Mouse (Mus musculus) heart, adult 2 months (tissue): ENCODE data around the gene Ptpn11. TPM values are rescaled to one million over a fixed set of nuclear protein-coding genes. Genes with fewer than 3 reads are reported as not detected.

Source experiments
- DNase-seq, 2 experiments: peaks; one replicate each; pipeline ENCODE4 v3.0.0; 2021
- H3K27ac ChIP-seq: fragments of 200-600 bp; 2 replicates; pipeline ENCODE4 v1.8.1; 2022
- H3K27me3 ChIP-seq: fragments of 200-500 bp; 2 replicates; pipeline ENCODE4 v1.6.1; 2012; ENCODE audit warnings: mild to moderate bottlenecking, low read length, inconsistent platforms, mixed read lengths; ENCODE audit not compliant: control insufficient read depth, insufficient read depth
- H3K36me3 ChIP-seq: fragments of 200-500 bp; 2 replicates; pipeline ENCODE4 v1.6.1; 2012; ENCODE audit warnings: low read length, inconsistent platforms; ENCODE audit not compliant: control insufficient read depth, insufficient read depth
- H3K4me1 ChIP-seq: fragments of 200-500 bp; 2 replicates; pipeline ENCODE4 v1.6.1; 2011; ENCODE audit warnings: low read length; ENCODE audit not compliant: control insufficient read depth, insufficient read depth
- H3K4me3 ChIP-seq: fragments of 200-600 bp; 2 replicates; pipeline ENCODE4 v1.8.1; 2022
- H3K79me2 ChIP-seq: fragments of 200-500 bp; replicated peaks from 2 replicates; pipeline ENCODE4 v1.6.1; 2012; ENCODE audit warnings: mild to moderate bottlenecking, inconsistent platforms, low read length, moderate library complexity, mixed read lengths; ENCODE audit not compliant: control insufficient read depth, insufficient read depth
- H3K9ac ChIP-seq: fragments of 200-500 bp; 2 replicates; pipeline ENCODE4 v1.6.1; 2012; ENCODE audit warnings: low read depth, mild to moderate bottlenecking, control low read depth, inconsistent platforms, low read length, mixed read lengths
- CTCF ChIP-seq: fragments of 200-600 bp; IDR thresholded peaks from 2 replicates; pipeline ENCODE4 v1.8.1; 2022; ENCODE audit warnings: antibody characterized with exemption, mild to moderate bottlenecking, moderate library complexity
- EP300 ChIP-seq: fragments of 200-500 bp; IDR thresholded peaks from 2 replicates; pipeline ENCODE4 v1.6.1; 2011; ENCODE audit warnings: low read depth, low read length, control low read depth; ENCODE audit not compliant: insufficient read depth
- POLR2A ChIP-seq: fragments of 200-500 bp; IDR thresholded peaks from 2 replicates; pipeline ENCODE4 v1.6.1; 2011; ENCODE audit warnings: mild to moderate bottlenecking, low read depth, low read length, control low read depth; ENCODE audit not compliant: insufficient read depth
- WGBS: fragments of 180-500 bp; shearing (Covaris S2); methylation state at CpG from one replicate; pipeline ENCODE4 v1.1.7; 2018; 5-methylcytosine and 5-hydroxymethylcytosine counted together
- intact Hi-C: fragments of 180-260 bp; cut with DNase I; formaldehyde crosslinking; loops from one replicate; pipeline ENCODE4 v1.15.1; 2025
- long read RNA-seq: library from polyadenylated mRNA; stranded (forward); transcript quantifications from one replicate; pipeline ENCODE4 v2.0.0, GENCODE M21; 2021
- polyA plus RNA-seq: library from polyadenylated mRNA; depleted of rRNA; stranded (reverse); fragments of >200 nt; gene quantifications from 2 replicates; pipeline ENCODE4 v1.2.3, GENCODE M21; 2012; rRNA removed
- total RNA-seq, 2 experiments: library from RNA; stranded (reverse); gene quantifications; 2 replicates each; pipeline ENCODE4 v1.2.3; 2021

Ptpn11 gene
- total RNA-seq = 100 to 1,000 TPM; 159 to 205 TPM
- polyA plus RNA-seq = 50.7 and 91.1 TPM in 2 replicates
- long read RNA-seq, full-length matches to known transcripts = 8 of 26 reads
- long read RNA-seq, partial matches to known transcripts = 3 of 26 reads
- long read RNA-seq, other reads (novel, unspliced or antisense) = 15 of 26 reads

- peak within 1 kb of the TSS; percentile 96 for H3K4me3 ChIP-seq
- H3K9ac ChIP-seq = peak within 1 kb of the TSS; percentile 97
- H3K4me1 ChIP-seq = peaks cover 12% of the 10 kb centered on the region
- WGBS = under 1% methylated on average over 91 of the region's 98 CpGs
- peak within 1 kb of the TSS; percentile 97 for H3K27ac ChIP-seq
- peaks cover 4% of the 10 kb centered on the region for H3K79me2 ChIP-seq
- no peaks in the 10 kb centered on the region for H3K27me3 ChIP-seq
- peak; percentile 89 to 91 for DNase-seq
- H3K36me3 ChIP-seq = peaks cover 2% of the 10 kb centered on the region
- TF ChIP-seq POLR2A = peak; percentile 93
- no peak for TF ChIP-seq EP300
- 0 out of 2 replicates have a peak, but pooled peaks have one; percentile 15 for TF ChIP-seq CTCF
- intact Hi-C loops = loop anchor here (2.0 kb wide), 1 partner anchor 14 kb away; the partner anchor contains the start of gene Rpl6
Measured at GRCm38 (mm10) chr5:121190836-121191583, at the start of gene Ptpn11. Gene Ptpn11, minus strand, starts transcription at chr5:121191397.

- H3K4me3 ChIP-seq = no peak overlapping the region
- no peaks in the 10 kb centered on the region for H3K36me3 ChIP-seq
- DNase-seq = no peak
- TF ChIP-seq CTCF (no peak), EP300 (no peak)
- H3K9ac ChIP-seq = no peak overlapping the region
- 78% methylated on average over 5 of the region's 5 CpGs for WGBS
- H3K79me2 ChIP-seq = peaks cover 2% of the 10 kb centered on the region
- no peaks in the 10 kb centered on the region for H3K27me3 ChIP-seq
- peaks cover 1% of the 10 kb centered on the region for H3K4me1 ChIP-seq
- H3K27ac ChIP-seq = no peak overlapping the region
- intact Hi-C loops = no loop called here
Measured at GRCm38 (mm10) chr5:121239846-121240245, 48.6 kb upstream of the Ptpn11 start.

- DNase-seq = no peak
- no peaks in the 10 kb centered on the region for H3K36me3 ChIP-seq
- H3K4me1 ChIP-seq = peaks cover 4% of the 10 kb centered on the region
- H3K27ac ChIP-seq = no peak overlapping the region
- intact Hi-C loops = no loop called here
- no peak overlapping the region for H3K9ac ChIP-seq
- H3K4me3 ChIP-seq = no peak overlapping the region
- H3K27me3 ChIP-seq = no peaks in the 10 kb centered on the region
- 82% methylated on average over 2 of the region's 2 CpGs for WGBS
- H3K79me2 ChIP-seq = peaks cover 7% of the 10 kb centered on the region; the same call in 1 of the 2 replicates
- TF ChIP-seq CTCF = no peak
- no peak for TF ChIP-seq POLR2A
- TF ChIP-seq EP300 = no peak
Measured at GRCm38 (mm10) chr5:121238208-121238607, 47.0 kb upstream of the Ptpn11 start.

DNA sequence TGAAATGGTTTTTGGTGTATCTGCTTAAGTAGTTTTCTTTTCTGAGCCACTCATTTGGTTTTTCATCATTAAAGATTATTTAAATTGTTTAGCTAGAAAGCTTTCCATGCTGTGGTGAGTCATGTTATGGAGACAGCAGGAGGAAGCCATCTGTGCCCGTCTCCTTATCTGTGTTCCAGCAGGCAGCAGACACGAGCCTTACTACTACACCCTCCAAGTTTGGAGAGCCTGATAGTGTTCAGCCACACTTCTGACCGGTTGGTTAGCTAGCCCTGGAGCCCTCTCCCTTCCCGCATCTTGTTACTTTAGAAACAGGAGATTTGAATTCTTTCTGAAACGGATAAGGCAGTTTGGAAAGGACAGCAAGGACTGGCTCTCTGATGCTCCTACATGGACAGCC, 45.0 kb upstream of the Ptpn11 start:
- intact Hi-C loops = no loop called here
- peaks cover 8% of the 10 kb centered on the region for H3K79me2 ChIP-seq
- peaks cover 4% of the 10 kb centered on the region for H3K4me1 ChIP-seq
- H3K4me3 ChIP-seq = no peak overlapping the region
- peak in 1 of 2 experiments; percentile 24 for DNase-seq
- TF ChIP-seq EP300 = 0 out of 2 replicates have a peak, but pooled peaks have one; percentile 61
- no peak for TF ChIP-seq POLR2A
- no peak for TF ChIP-seq CTCF
- no peaks in the 10 kb centered on the region for H3K36me3 ChIP-seq
- H3K27me3 ChIP-seq = no peaks in the 10 kb centered on the region
- H3K27ac ChIP-seq = no peak overlapping the region
- H3K9ac ChIP-seq = no peak overlapping the region
- WGBS = 28% methylated on average over 5 of the region's 5 CpGs

DNA sequence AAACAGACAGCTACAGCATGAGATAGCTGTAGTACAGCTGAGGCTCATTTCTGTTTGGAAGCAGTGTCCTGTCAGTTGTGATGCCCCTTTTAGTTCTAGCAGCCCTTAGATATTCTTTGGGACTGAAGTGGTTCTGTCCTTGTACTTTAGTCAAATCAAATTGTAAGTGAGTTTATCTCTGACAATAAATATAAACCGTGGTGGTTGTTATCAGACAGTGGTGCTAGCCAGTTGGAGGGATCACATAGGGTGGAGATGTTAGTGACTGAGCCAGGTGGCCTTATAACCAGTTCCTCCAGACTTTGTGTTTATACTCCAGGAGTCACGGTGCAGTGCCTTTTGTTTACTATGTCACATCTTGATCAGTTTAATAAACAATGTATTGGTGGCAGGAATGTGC, 42.5 kb upstream of the Ptpn11 start:
- Histone ChIP-seq H3K9ac (no peak overlapping the region), H3K79me2 (peaks cover 10% of the 10 kb centered on the region), H3K4me1 (peaks cover 3% of the 10 kb centered on the region), H3K4me3 (no peak overlapping the region), H3K36me3 (no peaks in the 10 kb centered on the region), H3K27me3 (no peaks in the 10 kb centered on the region), H3K27ac (no peak overlapping the region)
- intact Hi-C loops = no loop called here
- DNase-seq = no peak
- no peak for TF ChIP-seq POLR2A
- no peak for TF ChIP-seq CTCF
- no peak for TF ChIP-seq EP300
- WGBS = 44% methylated on average over 2 of the region's 2 CpGs

- no peak overlapping the region for H3K27ac ChIP-seq
- H3K4me3 ChIP-seq = no peak overlapping the region
- TF ChIP-seq POLR2A (no peak), CTCF (no peak), EP300 (no peak)
- no peak for DNase-seq
- no peaks in the 10 kb centered on the region for H3K36me3 ChIP-seq
- H3K4me1 ChIP-seq = peaks cover 3% of the 10 kb centered on the region
- H3K9ac ChIP-seq = no peak overlapping the region
- H3K79me2 ChIP-seq = peaks cover 15% of the 10 kb centered on the region
- intact Hi-C loops = no loop called here
- 95% methylated on average over 1 of the region's 1 CpGs for WGBS
- H3K27me3 ChIP-seq = no peaks in the 10 kb centered on the region
Measured at GRCm38 (mm10) chr5:121232789-121233188, 41.6 kb upstream of the Ptpn11 start.
